Mouse (Mus musculus) gastrocnemius, postnatal 4 days (tissue): Measurements from ENCODE around the gene Slc30a9. TPM values are rescaled to one million over a fixed set of nuclear protein-coding genes. Genes with fewer than 3 reads are reported as not detected.

ENCODE experiments used
- total RNA-seq, 2 experiments: library from RNA; stranded (reverse); gene quantifications; 2 replicates each; pipeline ENCODE4 v1.2.3; 2021

Gene Slc30a9
- total RNA-seq, 2 experiments from 2014 or later: 73.9 to 75.1 TPM

Other genes with a start within 250 kb of the Slc30a9 start
- gene Phox2b, start 207.7 kb upstream of the Slc30a9 start, total RNA-seq: under 1 TPM in 1 of 2 experiments, not detected in 1; 0.10 TPM
- gene Tmem33, start 46.4 kb upstream of the Slc30a9 start, total RNA-seq: 10 to 100 TPM; 38.2 to 42.6 TPM
- gene Bend4, start 121.4 kb downstream of the Slc30a9 start, total RNA-seq: 1 to 10 TPM; 4.9 to 5.0 TPM